Mouse (Mus musculus): ENCODE measurements around the gene Rab12. TPM values are rescaled to one million over a fixed set of nuclear protein-coding genes. Genes with fewer than 3 reads are reported as not detected.

Gene Rab12
- polyA plus RNA-seq, 1 experiment from 2014 or later: 10.9 TPM

GRCm38 (mm10) chr17:66484965-66485364 is 34.6 kb downstream of the Rab12 start:
- H3K4me2 ChIP-seq (ENCODE audit: low read depth, low read length): no peak overlapping the region
- no peak for ATAC-seq (ENCODE audit: insufficient read depth, low FRiP score)
- H3K9ac ChIP-seq (ENCODE audit: low read length): no peak overlapping the region
- no peaks in the 10 kb centered on the region for H3K27me3 ChIP-seq (ENCODE audit: control insufficient read depth, insufficient read depth, low read length)
- no peak overlapping the region for H3K4me3 ChIP-seq (replicated peaks; ENCODE audit: low read length)
- H3K27ac ChIP-seq (ENCODE audit: low read length): no peak overlapping the region
- H3K4me1 ChIP-seq (ENCODE audit: control insufficient read depth, insufficient read depth, low read length): 0 out of 2 replicates have a peak, but pooled peaks cover 1% of the 10 kb centered on the region
- H3K36me3 ChIP-seq (ENCODE audit: control insufficient read depth, insufficient read depth, low read length): no peaks in the 10 kb centered on the region
- 45% methylated on average over 2 of the region's 2 CpGs for WGBS
- no peaks in the 10 kb centered on the region for H3K9me3 ChIP-seq (replicated peaks; ENCODE audit: control insufficient read depth, low read length)

DNA sequence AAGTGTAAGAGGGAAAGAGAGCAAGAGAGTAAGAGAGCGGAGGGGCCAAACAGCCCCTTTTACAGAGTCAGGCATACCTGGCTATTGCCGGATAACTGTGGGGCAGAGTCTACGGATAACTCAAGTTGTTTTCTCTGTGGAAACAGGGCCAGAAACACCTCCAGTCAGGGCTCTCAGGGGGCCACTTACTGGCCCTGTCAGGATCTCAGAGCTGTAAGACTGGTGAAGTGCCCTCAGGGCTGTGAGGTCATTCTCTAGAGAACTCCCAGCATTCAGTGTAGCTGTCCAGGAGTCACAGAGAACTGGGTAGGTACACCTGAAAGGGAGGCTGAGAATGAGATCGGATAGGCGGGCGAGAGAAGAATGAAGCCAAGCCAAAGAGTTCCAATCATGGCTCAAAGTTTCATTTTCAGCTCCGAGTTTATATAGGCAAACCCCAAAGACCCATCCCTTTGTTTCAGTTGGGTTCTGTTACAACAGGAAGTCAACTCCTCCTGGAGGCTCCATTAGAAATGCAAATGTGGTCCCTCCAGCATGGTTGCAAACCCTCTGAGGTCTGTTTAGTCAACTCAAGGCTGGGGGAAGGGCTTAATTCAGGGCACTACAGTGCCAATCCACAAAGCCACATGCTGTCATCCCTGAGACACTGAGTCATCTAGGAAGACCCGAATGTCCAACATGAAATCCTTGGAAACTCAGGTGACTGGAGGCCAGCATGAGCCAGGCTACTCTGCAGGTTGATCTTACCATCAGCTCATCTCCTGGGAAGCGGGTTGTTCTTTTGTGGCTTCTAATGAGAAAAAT is 35.7 kb downstream of the Rab12 start:
- no peak for ATAC-seq (ENCODE audit: insufficient read depth, low FRiP score)
- H3K27me3 ChIP-seq (ENCODE audit: control insufficient read depth, insufficient read depth, low read length): 0 out of 2 replicates have a peak, but pooled peaks cover 3% of the 10 kb centered on the region
- no peaks in the 10 kb centered on the region for H3K9me3 ChIP-seq (replicated peaks; ENCODE audit: control insufficient read depth, low read length)
- no peak overlapping the region for H3K4me3 ChIP-seq (replicated peaks; ENCODE audit: low read length)
- WGBS: 81% methylated on average over 9 of the region's 9 CpGs
- H3K27ac ChIP-seq (ENCODE audit: low read length): no peak overlapping the region
- no peak overlapping the region for H3K9ac ChIP-seq (ENCODE audit: low read length)
- H3K4me2 ChIP-seq (ENCODE audit: low read depth, low read length): no peak overlapping the region
- no peaks in the 10 kb centered on the region for H3K36me3 ChIP-seq (ENCODE audit: control insufficient read depth, insufficient read depth, low read length)
- H3K4me1 ChIP-seq (ENCODE audit: control insufficient read depth, insufficient read depth, low read length): 0 out of 2 replicates have a peak, but pooled peaks cover 5% of the 10 kb centered on the region

DNA sequence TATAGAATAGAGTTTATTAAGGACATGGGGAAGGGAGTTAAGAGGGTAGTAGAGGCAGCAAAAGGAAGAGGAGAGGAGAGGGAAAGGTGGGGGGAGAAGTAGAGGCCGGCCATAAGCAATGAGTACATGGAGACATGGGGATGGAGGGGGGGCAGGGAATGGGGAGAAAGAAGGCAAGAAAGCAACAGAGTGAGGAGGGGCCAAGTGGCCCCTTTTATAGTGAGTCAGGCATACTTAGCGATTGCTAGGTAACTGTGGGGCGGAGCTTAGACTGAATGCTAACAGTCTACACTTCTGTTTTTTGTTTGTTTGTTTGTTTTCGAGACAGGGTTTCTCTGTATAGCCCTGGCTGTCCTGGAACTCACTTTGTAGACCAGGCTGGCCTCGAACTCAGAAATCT is 38.2 kb downstream of the Rab12 start:
- H3K9me3 ChIP-seq (replicated peaks; ENCODE audit: control insufficient read depth, low read length): no peaks in the 10 kb centered on the region
- no peak overlapping the region for H3K9ac ChIP-seq (ENCODE audit: low read length)
- H3K4me1 ChIP-seq (ENCODE audit: control insufficient read depth, insufficient read depth, low read length): 0 out of 2 replicates have a peak, but pooled peaks cover 5% of the 10 kb centered on the region
- H3K4me2 ChIP-seq (ENCODE audit: low read depth, low read length): no peak overlapping the region
- 78% methylated on average over 4 of the region's 5 CpGs for WGBS
- no peaks in the 10 kb centered on the region for H3K36me3 ChIP-seq (ENCODE audit: control insufficient read depth, insufficient read depth, low read length)
- no peak overlapping the region for H3K4me3 ChIP-seq (replicated peaks; ENCODE audit: low read length)
- no peak overlapping the region for H3K27ac ChIP-seq (ENCODE audit: low read length)
- peaks cover 6% of the 10 kb centered on the region; the same call in 1 of the 2 replicates for H3K27me3 ChIP-seq (ENCODE audit: control insufficient read depth, insufficient read depth, low read length)
- ATAC-seq (ENCODE audit: insufficient read depth, low FRiP score): no peak

DNA sequence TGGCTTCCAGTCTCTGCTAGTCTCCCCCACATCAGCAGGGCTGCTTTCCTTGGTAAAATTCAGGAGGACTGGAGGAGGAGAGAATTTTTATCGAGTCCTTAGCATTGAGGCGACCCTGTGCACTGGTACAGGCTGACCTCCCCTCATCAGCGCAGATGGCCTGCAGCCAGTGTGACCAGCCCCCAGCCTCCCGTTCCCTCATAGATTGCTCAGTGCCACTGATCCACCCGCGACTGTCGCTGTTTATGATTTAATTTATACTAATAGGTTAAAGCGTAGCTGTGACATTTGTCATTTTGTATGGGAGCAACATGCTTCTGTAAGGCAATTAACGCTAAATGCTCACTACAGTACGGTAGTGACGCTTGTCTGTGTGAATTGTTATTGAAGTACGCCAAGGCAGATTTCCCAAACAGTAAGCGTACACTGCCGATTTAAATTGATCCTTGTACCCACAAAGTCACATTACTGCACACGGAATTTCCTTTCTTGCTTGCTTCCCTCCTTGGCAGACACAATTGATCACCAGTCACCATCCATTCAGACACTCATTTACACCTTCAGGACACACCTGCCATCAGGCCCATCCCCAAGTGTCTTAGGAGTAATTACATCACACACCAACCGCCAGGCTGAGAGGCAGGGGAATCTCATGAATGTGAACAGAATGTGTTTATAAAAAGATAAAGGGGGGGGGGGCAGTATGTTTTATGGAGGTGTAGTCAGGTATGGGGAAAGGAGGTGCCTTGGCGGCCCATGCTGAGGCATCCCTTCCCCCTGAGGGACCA is 38.8 kb downstream of the Rab12 start:
- Histone ChIP-seq H3K4me1 (ENCODE audit: control insufficient read depth, insufficient read depth, low read length) (0 out of 2 replicates have a peak, but pooled peaks cover 5% of the 10 kb centered on the region), H3K27me3 (ENCODE audit: control insufficient read depth, insufficient read depth, low read length) (peaks cover 6% of the 10 kb centered on the region; the same call in 1 of the 2 replicates), H3K4me3 (replicated peaks; ENCODE audit: low read length) (no peak overlapping the region), H3K9ac (ENCODE audit: low read length) (no peak overlapping the region), H3K36me3 (ENCODE audit: control insufficient read depth, insufficient read depth, low read length) (no peaks in the 10 kb centered on the region), H3K27ac (ENCODE audit: low read length) (no peak overlapping the region), H3K4me2 (ENCODE audit: low read depth, low read length) (peak overlapping the region; percentile 39), H3K9me3 (replicated peaks; ENCODE audit: control insufficient read depth, low read length) (no peaks in the 10 kb centered on the region)
- ATAC-seq (ENCODE audit: insufficient read depth, low FRiP score): no peak
- WGBS: 40% methylated on average over 17 of the region's 17 CpGs

GRCm38 (mm10) chr17:66479813-66480490 is 39.6 kb downstream of the Rab12 start:
- Histone ChIP-seq H3K27ac (ENCODE audit: low read length) (no peak overlapping the region), H3K4me2 (ENCODE audit: low read depth, low read length) (peak overlapping the region; percentile 39), H3K4me3 (replicated peaks; ENCODE audit: low read length) (peak overlapping the region; percentile 16; the same call in 1 of the 2 replicates), H3K9ac (ENCODE audit: low read length) (0 out of 2 replicates have a peak overlapping the region, but pooled peaks have one; percentile 2), H3K36me3 (ENCODE audit: control insufficient read depth, insufficient read depth, low read length) (no peaks in the 10 kb centered on the region), H3K27me3 (ENCODE audit: control insufficient read depth, insufficient read depth, low read length) (peaks cover 6% of the 10 kb centered on the region; the same call in 1 of the 2 replicates), H3K4me1 (ENCODE audit: control insufficient read depth, insufficient read depth, low read length) (0 out of 2 replicates have a peak, but pooled peaks cover 5% of the 10 kb centered on the region), H3K9me3 (replicated peaks; ENCODE audit: control insufficient read depth, low read length) (no peaks in the 10 kb centered on the region)
- WGBS: 22% methylated on average over 21 of the region's 21 CpGs
- ATAC-seq (ENCODE audit: insufficient read depth, low FRiP score): peak; percentile 65; the same call in 1 of the 2 replicates

- 0 out of 2 replicates have a peak, but pooled peaks cover 5% of the 10 kb centered on the region for H3K4me1 ChIP-seq (ENCODE audit: control insufficient read depth, insufficient read depth, low read length)
- 26% methylated on average over 13 of the region's 13 CpGs for WGBS
- H3K4me3 ChIP-seq (replicated peaks; ENCODE audit: low read length): peak overlapping the region; percentile 16; the same call in 1 of the 2 replicates
- no peaks in the 10 kb centered on the region for H3K9me3 ChIP-seq (replicated peaks; ENCODE audit: control insufficient read depth, low read length)
- no peak overlapping the region for H3K9ac ChIP-seq (ENCODE audit: low read length)
- peak; percentile 57; the same call in 1 of the 2 replicates for ATAC-seq (ENCODE audit: insufficient read depth, low FRiP score)
- H3K36me3 ChIP-seq (ENCODE audit: control insufficient read depth, insufficient read depth, low read length): no peaks in the 10 kb centered on the region
- no peak overlapping the region for H3K27ac ChIP-seq (ENCODE audit: low read length)
- H3K27me3 ChIP-seq (ENCODE audit: control insufficient read depth, insufficient read depth, low read length): peaks cover 6% of the 10 kb centered on the region; the same call in 1 of the 2 replicates
- H3K4me2 ChIP-seq (ENCODE audit: low read depth, low read length): peak overlapping the region; percentile 39
These were observed 40.2 kb downstream of the Rab12 start for GRCm38 (mm10) chr17:66479311-66479710.

DNA sequence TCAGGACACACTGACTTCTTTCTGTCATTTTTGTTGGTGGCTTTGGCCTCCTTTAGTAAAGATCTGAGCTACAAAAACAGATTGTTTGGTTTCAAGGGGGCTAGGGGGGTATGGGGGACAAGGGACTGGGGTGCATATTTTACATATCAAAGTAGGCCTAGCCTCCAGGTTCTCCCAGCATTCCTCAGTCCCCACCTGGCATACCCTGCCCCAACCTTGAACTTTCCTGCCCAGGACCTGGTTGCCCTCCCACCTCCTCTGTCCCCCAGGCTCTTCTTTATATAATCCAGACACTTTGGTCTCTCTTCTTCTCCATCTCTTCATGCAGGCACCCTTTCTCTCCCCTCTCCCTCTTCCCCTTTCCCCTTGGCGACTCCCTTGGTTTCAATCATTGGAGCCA is 46.3 kb downstream of the Rab12 start:
- 88% methylated on average over 1 of the region's 1 CpGs for WGBS

DNA sequence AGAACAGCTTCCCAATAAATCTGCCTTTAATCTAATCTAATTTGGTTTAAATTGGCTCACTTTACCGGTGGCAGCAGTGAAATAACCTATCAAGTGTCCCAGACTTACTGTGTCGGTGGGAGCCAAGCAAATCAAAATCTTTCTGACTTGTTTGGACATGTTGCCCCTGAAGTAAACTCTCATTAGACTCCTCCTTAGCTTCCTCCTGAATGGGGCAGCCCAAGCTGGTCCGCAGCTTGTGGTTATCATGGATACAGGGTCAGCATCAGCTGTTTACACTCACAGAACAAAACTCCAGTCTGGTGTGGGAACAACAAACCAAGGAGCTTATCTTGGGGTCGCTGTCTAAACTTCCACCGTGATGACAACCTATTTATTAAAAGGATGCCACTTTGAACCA is 47.8 kb downstream of the Rab12 start:
- no peak overlapping the region for H3K27ac ChIP-seq (ENCODE audit: low read length)
- H3K9me3 ChIP-seq (replicated peaks; ENCODE audit: control insufficient read depth, low read length): no peaks in the 10 kb centered on the region
- no peak overlapping the region for H3K4me2 ChIP-seq (ENCODE audit: low read depth, low read length)
- WGBS: 37% methylated on average over 5 of the region's 5 CpGs
- ATAC-seq (ENCODE audit: insufficient read depth, low FRiP score): no peak
- no peak overlapping the region for H3K4me3 ChIP-seq (replicated peaks; ENCODE audit: low read length)
- no peaks in the 10 kb centered on the region for H3K4me1 ChIP-seq (ENCODE audit: control insufficient read depth, insufficient read depth, low read length)
- no peaks in the 10 kb centered on the region for H3K36me3 ChIP-seq (ENCODE audit: control insufficient read depth, insufficient read depth, low read length)
- H3K9ac ChIP-seq (ENCODE audit: low read length): no peak overlapping the region
- H3K27me3 ChIP-seq (ENCODE audit: control insufficient read depth, insufficient read depth, low read length): no peaks in the 10 kb centered on the region

More for the DNA sequence above, 46.3 kb downstream of the Rab12 start:
- no peak overlapping the region for H3K9ac ChIP-seq (ENCODE audit: low read length)
- H3K4me2 ChIP-seq (ENCODE audit: low read depth, low read length): no peak overlapping the region
- H3K36me3 ChIP-seq (ENCODE audit: control insufficient read depth, insufficient read depth, low read length): no peaks in the 10 kb centered on the region
- H3K27me3 ChIP-seq (ENCODE audit: control insufficient read depth, insufficient read depth, low read length): no peaks in the 10 kb centered on the region
- no peaks in the 10 kb centered on the region for H3K4me1 ChIP-seq (ENCODE audit: control insufficient read depth, insufficient read depth, low read length)
- no peak overlapping the region for H3K27ac ChIP-seq (ENCODE audit: low read length)
- ATAC-seq (ENCODE audit: insufficient read depth, low FRiP score): no peak
- no peak overlapping the region for H3K4me3 ChIP-seq (replicated peaks; ENCODE audit: low read length)
- no peaks in the 10 kb centered on the region for H3K9me3 ChIP-seq (replicated peaks; ENCODE audit: control insufficient read depth, low read length)

All from stomach, embryonic 16.5 days (tissue).